Mouse (Mus musculus) CH12.LX (cell line): ENCODE results near the gene Gls2. TPM values are rescaled to one million over a fixed set of nuclear protein-coding genes. Genes with fewer than 3 reads are reported as not detected.

Experiments
- DNase-seq: peaks from one replicate; pipeline ENCODE4 v3.0.0-alpha.2; 2013; ENCODE audit errors: extremely low read depth
- H3K27ac ChIP-seq: 2 replicates; pipeline ENCODE4 v1.5.1; 2012; ENCODE audit warnings: low read depth, mild to moderate bottlenecking, control low read depth, moderate library complexity; ENCODE audit not compliant: insufficient read depth
- H3K27me3 ChIP-seq: replicated peaks from 2 replicates; pipeline ENCODE3; 2012; ENCODE audit warnings: inconsistent platforms
- H3K36me3 ChIP-seq, 2 experiments: replicated peaks in 1 of 2; 2 replicates each; pipeline versions ENCODE3 to v1.6.1; 2012; ENCODE audit warnings: inconsistent platforms in 1 of 2, low read length in 1 of 2, mild to moderate bottlenecking in 1 of 2, mixed read lengths in 1 of 2, moderate library complexity in 1 of 2; ENCODE audit not compliant: control insufficient read depth in 1 of 2, insufficient read depth in 1 of 2
- H3K4me1 ChIP-seq, 2 experiments: 2 replicates each; pipeline ENCODE4 v1.6.1; 2012; ENCODE audit warnings: inconsistent platforms in 1 of 2, moderate library complexity in 1 of 2; ENCODE audit not compliant: insufficient read depth in 2 of 2, control insufficient read depth in 1 of 2
- H3K4me2 ChIP-seq: 2 replicates; pipeline ENCODE4 v1.6.1; 2012; ENCODE audit warnings: low read depth, mild to moderate bottlenecking, control low read depth; ENCODE audit not compliant: poor library complexity, insufficient read depth, severe bottlenecking
- H3K4me3 ChIP-seq, 3 experiments: fragments of 150-350 bp in 1 of 3; sonication (generic) in 1 of 3; replicated peaks in 1 of 3; 2 replicates each; pipeline versions ENCODE3 to v1.5.1; 2011 to 2012; ENCODE audit warnings: low read depth in 2 of 3, low read length in 2 of 3, mild to moderate bottlenecking in 2 of 3, moderate library complexity in 2 of 3, control low read depth in 1 of 3, improper control_type of control experiment in 1 of 3, inconsistent platforms in 1 of 3, mixed read lengths in 1 of 3; ENCODE audit not compliant: poor library complexity in 1 of 3
- H3K79me2 ChIP-seq: replicated peaks from 2 replicates; pipeline ENCODE4 v1.6.1; 2012; ENCODE audit warnings: mild to moderate bottlenecking, moderate library complexity; ENCODE audit not compliant: control insufficient read depth, poor library complexity, insufficient read depth, severe bottlenecking; ENCODE audit errors: extremely low read depth
- H3K9ac ChIP-seq: 2 replicates; pipeline ENCODE4 v1.6.1; 2012; ENCODE audit warnings: low read depth, mild to moderate bottlenecking, control low read depth, moderate library complexity; ENCODE audit not compliant: insufficient read depth
- H3K9me3 ChIP-seq: replicated peaks from 2 replicates; pipeline ENCODE3; 2012; ENCODE audit warnings: low read length, inconsistent platforms, mixed read lengths
- CTCF ChIP-seq, 2 experiments: IDR thresholded peaks in 1 of 2; conservative IDR thresholded peaks in 1 of 2; 2 replicates each; pipeline ENCODE4 v1.5.1; 2011 to 2012; ENCODE audit warnings: low read depth in 2 of 2, low read length in 2 of 2, improper control_type of control experiment in 1 of 2, inconsistent platforms in 1 of 2, mild to moderate bottlenecking in 1 of 2, moderate library complexity in 1 of 2
- ELF1 ChIP-seq: IDR thresholded peaks from 2 replicates; pipeline ENCODE4 v1.6.1; 2014; ENCODE audit warnings: low read depth, mild to moderate bottlenecking, inconsistent platforms, low read length, improper control_type of control experiment
- ETS1 ChIP-seq: conservative IDR thresholded peaks from 2 replicates; pipeline ENCODE4 v1.6.1; 2012; ENCODE audit warnings: low read depth, mild to moderate bottlenecking, inconsistent platforms, low read length, improper control_type of control experiment, moderate library complexity
- IRF4 ChIP-seq: IDR thresholded peaks from 2 replicates; pipeline ENCODE4 v1.6.1; 2014; ENCODE audit warnings: low read depth, mild to moderate bottlenecking, inconsistent platforms, low read length, improper control_type of control experiment
- JUN ChIP-seq: IDR thresholded peaks from 2 replicates; pipeline ENCODE4 v1.6.1; 2011; ENCODE audit warnings: low read depth, mild to moderate bottlenecking, low read length, improper control_type of control experiment, moderate library complexity; ENCODE audit not compliant: insufficient read depth
- JUND ChIP-seq: conservative IDR thresholded peaks from 2 replicates; pipeline ENCODE4 v1.6.1; 2011; ENCODE audit warnings: low read depth, low read length, improper control_type of control experiment
- KAT2A ChIP-seq: IDR thresholded peaks from 2 replicates; pipeline ENCODE4 v1.6.1; 2012; ENCODE audit warnings: low read length, improper control_type of control experiment, inconsistent platforms; ENCODE audit not compliant: insufficient replicate concordance
- MAFK ChIP-seq: IDR thresholded peaks from 2 replicates; pipeline ENCODE4 v1.6.1; 2011; ENCODE audit warnings: low read length, improper control_type of control experiment; ENCODE audit not compliant: insufficient replicate concordance
- MAX ChIP-seq: IDR thresholded peaks from 2 replicates; pipeline ENCODE4 v1.6.1; 2011; ENCODE audit warnings: low read length, improper control_type of control experiment
- MXI1 ChIP-seq: IDR thresholded peaks from 2 replicates; pipeline ENCODE4 v1.6.1; 2011; ENCODE audit warnings: mild to moderate bottlenecking, low read depth, low read length, improper control_type of control experiment
- MYC ChIP-seq: IDR thresholded peaks from 2 replicates; pipeline ENCODE4 v1.6.1; 2011; ENCODE audit warnings: low read depth, mild to moderate bottlenecking, improper control_type of control experiment, low read length
- NELFE ChIP-seq: IDR thresholded peaks from 2 replicates; pipeline ENCODE4 v1.6.1; 2011; ENCODE audit warnings: low read depth, low read length, improper control_type of control experiment
- PAX5 ChIP-seq: IDR thresholded peaks from 2 replicates; pipeline ENCODE4 v1.6.1; 2012; ENCODE audit warnings: low read length, inconsistent platforms, mixed read lengths
- POLR2A ChIP-seq: IDR thresholded peaks from 2 replicates; pipeline ENCODE4 v1.6.1; 2011; ENCODE audit warnings: low read depth, mild to moderate bottlenecking, improper control_type of control experiment, low read length
- POLR2AphosphoS2 ChIP-seq: IDR thresholded peaks from 2 replicates; pipeline ENCODE4 v1.6.1; 2011; ENCODE audit warnings: low read depth, low read length, improper control_type of control experiment
- RAD21 ChIP-seq: IDR thresholded peaks from 2 replicates; pipeline ENCODE4 v1.6.1; 2011; ENCODE audit warnings: low read depth, mild to moderate bottlenecking, low read length, improper control_type of control experiment, moderate library complexity
- SMC3 ChIP-seq: IDR thresholded peaks from 2 replicates; pipeline ENCODE4 v1.6.1; 2011; ENCODE audit warnings: low read depth, low read length, improper control_type of control experiment
- TCF12 ChIP-seq: IDR thresholded peaks from 2 replicates; pipeline ENCODE4 v1.6.1; 2014; ENCODE audit warnings: low read depth, mild to moderate bottlenecking, inconsistent platforms, low read length, improper control_type of control experiment
- UBTF ChIP-seq: IDR thresholded peaks from 2 replicates; pipeline ENCODE4 v1.6.1; 2012; ENCODE audit warnings: low read depth, mild to moderate bottlenecking, inconsistent platforms, low read length, improper control_type of control experiment, moderate library complexity
- USF1 ChIP-seq: IDR thresholded peaks from 2 replicates; pipeline ENCODE4 v1.6.1; 2014; ENCODE audit warnings: low read depth, mild to moderate bottlenecking, inconsistent platforms, low read length, improper control_type of control experiment
- USF2 ChIP-seq: conservative IDR thresholded peaks from 2 replicates; pipeline ENCODE4 v1.6.1; 2011; ENCODE audit warnings: low read depth, low read length, improper control_type of control experiment
- ZC3H11A ChIP-seq: IDR thresholded peaks from 2 replicates; pipeline ENCODE4 v1.6.1; 2012; ENCODE audit warnings: low read depth, mild to moderate bottlenecking, inconsistent platforms, low read length, improper control_type of control experiment
- dilution Hi-C: fragments of 300-500 bp; cut with MboI; formaldehyde crosslinking; loops from 2 replicates; pipeline ENCODE4 v1.14.3; 2020; ENCODE audit warnings: low sequenced_read_pairs; ENCODE audit not compliant: extremely low pct_unique_long_range_greater_than_20kb, extremely low pct_ligation_motif_present
- in situ Hi-C: fragments of 300-500 bp; cut with MboI; formaldehyde crosslinking; loops from 3 replicates; pipeline ENCODE4 v1.14.3; 2019; ENCODE audit warnings: low sequenced_read_pairs, low pct_ligation_motif_present, low pct_unique_long_range_greater_than_20kb, mixed read lengths
- polyA plus RNA-seq: library from polyadenylated mRNA; unstranded; fragments of >175 nt; gene quantifications from 2 replicates; pipeline ENCODE4 v1.2.1, GENCODE M21; 2012; ENCODE audit warnings: low read depth; ENCODE audit not compliant: insufficient read length
- total RNA-seq, 2 experiments: library from RNA; depleted of rRNA; stranded (reverse); fragments of 300-350 nt in 1 of 2; fragments of >200 nt in 1 of 2; gene quantifications; 2 replicates each; pipeline ENCODE4 v1.2.3; 2012 to 2014

The Gls2 gene
- total and polyA plus RNA-seq, 3 experiments = 0.86 to 2.2 (median 1.9) TPM

- H3K4me3 ChIP-seq = no peak overlapping the region
- TF ChIP-seq MAFK (no peak), RAD21 (no peak), POLR2A (no peak), TCF12 (no peak), USF2 (no peak), ELF1 (no peak), SMC3 (no peak), CTCF (conservative IDR thresholded peaks at IDR 0.05 in 1 of 2, IDR thresholded peaks at IDR 0.05 in 1 of 2; ENCODE audit: low read depth in 2 of 2, low read length in 2 of 2) (no peak), JUND (no peak), POLR2AphosphoS2 (no peak)
- TF ChIP-seq, all 38 proteins: peak for 0
- Histone ChIP-seq H3K36me3 (no peaks in the 10 kb centered on the region), H3K27me3 (no peaks in the 10 kb centered on the region), H3K9ac (no peak overlapping the region), H3K4me2 (no peak overlapping the region), H3K27ac (no peak overlapping the region), H3K79me2 (no peaks in the 10 kb centered on the region), H3K9me3 (no peaks in the 10 kb centered on the region), H3K4me1 (peaks cover 4 to 12% of the 10 kb centered on the region in 2 experiments; a peak in 2 of 4 replicates)
- in situ Hi-C loops = loop anchor here (5.0 to 25.0 kb wide), 2 partner anchors 38 to 248 kb away; no protein-coding TSS in a partner anchor
- dilution Hi-C loops = no loop called here
- no peak for DNase-seq
These were observed 8.8 kb upstream of the Gls2 start for GRCm38 (mm10) chr10:128185277-128185940.

- no peak overlapping the region for H3K4me2 ChIP-seq
- H3K4me3 ChIP-seq = no peak overlapping the region
- no peaks in the 10 kb centered on the region for H3K27me3 ChIP-seq
These were observed 8.3 kb upstream of the Gls2 start for GRCm38 (mm10) chr10:128185959-128186358.

More at GRCm38 (mm10) chr10:128185959-128186358, 8.3 kb upstream of the Gls2 start:
- Histone ChIP-seq H3K36me3 (no peaks in the 10 kb centered on the region), H3K9me3 (no peaks in the 10 kb centered on the region), H3K27ac (no peak overlapping the region), H3K9ac (no peak overlapping the region), H3K4me1 (peaks cover 4 to 15% of the 10 kb centered on the region in 2 experiments; a peak in 2 of 4 replicates), H3K79me2 (no peaks in the 10 kb centered on the region)
- no peak for TF ChIP-seq PAX5
- TF ChIP-seq KAT2A = no peak
- peak; percentile 39; the same call in 1 of the 2 replicates for TF ChIP-seq MAX
- peak; percentile 96 for TF ChIP-seq RAD21
- TF ChIP-seq ETS1 = no peak
- no peak for TF ChIP-seq USF1
- TF ChIP-seq TCF12 = 0 out of 2 replicates have a peak, but pooled peaks have one; percentile 21
- TF ChIP-seq JUND = 0 out of 2 replicates have a peak, but pooled peaks have one; percentile 32
- no peak for TF ChIP-seq POLR2AphosphoS2
- no peak for TF ChIP-seq JUN
- peak; percentile 32; the same call in 1 of the 2 replicates for TF ChIP-seq ZC3H11A
- peak; percentile 29; the same call in 1 of the 2 replicates for TF ChIP-seq IRF4
- no peak for TF ChIP-seq UBTF
- no peak for TF ChIP-seq MXI1
- peak; percentile 94 to 99 for TF ChIP-seq CTCF (conservative IDR thresholded peaks at IDR 0.05 in 1 of 2, IDR thresholded peaks at IDR 0.05 in 1 of 2; ENCODE audit: low read depth in 2 of 2, low read length in 2 of 2)
- TF ChIP-seq MYC = 0 out of 2 replicates have a peak, but pooled peaks have one; percentile 40
- TF ChIP-seq SMC3 = peak; percentile 77
- TF ChIP-seq NELFE = peak; percentile 48; the same call in 1 of the 2 replicates
- peak; percentile 88 for DNase-seq
- in situ Hi-C loops = loop anchor here (5.0 to 25.0 kb wide), 2 partner anchors 39 to 249 kb away; no protein-coding TSS in a partner anchor
- dilution Hi-C loops = no loop called here
